Mouse (Mus musculus) liver, adult 2 months (tissue): ENCODE measurements around the gene Rdh16f2.

Experiments
- CTCF ChIP-seq: fragments of 200-500 bp; IDR thresholded peaks from 2 replicates; pipeline ENCODE4 v1.5.1; 2011; ENCODE audit warnings: low read depth, low read length, control low read depth
- POLR2A ChIP-seq: fragments of 200-500 bp; IDR thresholded peaks from 2 replicates; pipeline ENCODE4 v1.6.1; 2011; ENCODE audit warnings: low read length, control low read depth; ENCODE audit not compliant: insufficient read depth; ENCODE audit errors: extremely low read depth

DNA sequence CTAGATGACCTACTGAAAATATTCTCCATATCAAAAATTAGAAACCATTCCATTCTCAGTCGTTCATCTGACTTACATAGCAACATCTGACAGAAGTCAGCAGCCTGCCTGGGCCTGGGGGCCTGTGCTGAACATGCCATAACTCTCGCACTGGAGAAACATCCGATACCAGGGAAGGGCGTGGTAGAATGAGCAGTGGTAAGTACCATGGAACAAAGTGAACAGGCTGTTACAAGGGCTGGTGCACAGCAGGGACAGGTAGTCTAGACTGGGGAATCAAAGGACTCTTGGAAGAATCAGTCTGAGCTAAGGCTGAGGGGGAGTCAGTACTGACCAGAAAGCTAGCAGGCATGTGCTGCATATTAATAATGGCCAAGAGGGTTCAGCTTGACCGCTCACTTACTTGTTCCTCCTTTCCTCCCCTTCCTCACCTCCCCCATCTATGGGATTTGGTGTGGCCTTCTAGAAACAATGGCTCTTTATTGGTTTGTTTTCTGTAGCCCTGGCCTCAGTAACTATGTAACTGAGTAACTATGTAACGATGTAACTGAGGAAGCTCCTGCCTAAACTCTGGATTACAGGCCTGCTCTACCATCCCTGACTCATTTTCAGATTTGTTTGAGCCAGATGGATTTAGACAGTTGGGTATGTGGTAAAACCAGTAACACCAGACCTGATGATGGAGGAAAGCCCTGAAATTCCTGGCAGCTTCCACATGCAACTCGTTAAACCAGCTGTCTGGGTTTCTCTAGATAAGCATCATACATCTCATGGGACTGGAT, 58.5 kb downstream of the Rdh16f2 start:
- TF ChIP-seq CTCF (no peak), POLR2A (no peak)
